Mouse (Mus musculus) neural tube, embryonic 11.5 days (tissue): ENCODE data around the gene Snx29. TPM values are rescaled to one million over a fixed set of nuclear protein-coding genes. Genes with fewer than 3 reads are reported as not detected.

ENCODE experiments used
- ATAC-seq: fragments of 200-750 bp; cut with Nextera tagmentation; 2 replicates; pipeline ENCODE4 v1.8.0; 2017; ENCODE audit warnings: moderate number of reproducible peaks, mild to moderate bottlenecking, moderate TSS enrichment, moderate library complexity; ENCODE audit not compliant: insufficient read depth, low FRiP score, low TSS enrichment
- DNase-seq: peaks from one replicate; pipeline ENCODE4 v3.0.0-alpha.2; 2015; ENCODE audit warnings: low spot score
- H3K27ac ChIP-seq: fragments of 300-500 bp; sonication (generic); 2 replicates; pipeline ENCODE4 v1.5.1; 2014; ENCODE audit warnings: low read depth, mild to moderate bottlenecking, low read length
- H3K27me3 ChIP-seq: fragments of 300-500 bp; sonication (generic); 2 replicates; pipeline ENCODE4 v1.6.1; 2014; ENCODE audit warnings: mild to moderate bottlenecking, low read length, mixed read lengths; ENCODE audit not compliant: control insufficient read depth, insufficient read depth
- H3K36me3 ChIP-seq: fragments of 300-500 bp; sonication (generic); 2 replicates; pipeline ENCODE4 v1.6.1; 2014; ENCODE audit warnings: mild to moderate bottlenecking, low read length, moderate library complexity, mixed read lengths; ENCODE audit not compliant: control insufficient read depth, insufficient read depth
- H3K4me1 ChIP-seq: fragments of 300-500 bp; sonication (generic); 2 replicates; pipeline ENCODE4 v1.6.1; 2014; ENCODE audit warnings: low read length, mixed read lengths; ENCODE audit not compliant: control insufficient read depth, insufficient read depth
- H3K4me2 ChIP-seq: fragments of 300-500 bp; sonication (generic); 2 replicates; pipeline ENCODE4 v1.6.1; 2014; ENCODE audit warnings: low read depth, mild to moderate bottlenecking, moderate library complexity
- H3K4me3 ChIP-seq: fragments of 300-500 bp; sonication (generic); 2 replicates; pipeline ENCODE4 v1.5.1; 2014; ENCODE audit warnings: low read depth, low read length
- H3K9ac ChIP-seq: fragments of 300-500 bp; sonication (generic); 2 replicates; pipeline ENCODE4 v1.6.1; 2014; ENCODE audit warnings: mild to moderate bottlenecking, low read length
- H3K9me3 ChIP-seq: fragments of 300-500 bp; sonication (generic); 2 replicates; pipeline ENCODE4 v1.6.1; 2016; ENCODE audit warnings: low read length; ENCODE audit not compliant: control insufficient read depth
- WGBS: fragments of 180-500 bp; shearing (Covaris S2); extraction: QIAGEN DNeasy Blood & Tissue Kit; methylation state at CpG from one replicate; pipeline ENCODE4 v1.1.7; 2014; 5-methylcytosine and 5-hydroxymethylcytosine counted together
- polyA plus RNA-seq: library from polyadenylated mRNA; unstranded; fragments of >200 nt; fragmentation: Nextera tagmentation; extraction: Ambion mirVana; gene quantifications from 2 replicates; pipeline ENCODE4 v1.2.1, GENCODE M21; 2014

Snx29 gene
- polyA plus RNA-seq, 1 experiment from 2014 or later = 10.6 TPM

DNA sequence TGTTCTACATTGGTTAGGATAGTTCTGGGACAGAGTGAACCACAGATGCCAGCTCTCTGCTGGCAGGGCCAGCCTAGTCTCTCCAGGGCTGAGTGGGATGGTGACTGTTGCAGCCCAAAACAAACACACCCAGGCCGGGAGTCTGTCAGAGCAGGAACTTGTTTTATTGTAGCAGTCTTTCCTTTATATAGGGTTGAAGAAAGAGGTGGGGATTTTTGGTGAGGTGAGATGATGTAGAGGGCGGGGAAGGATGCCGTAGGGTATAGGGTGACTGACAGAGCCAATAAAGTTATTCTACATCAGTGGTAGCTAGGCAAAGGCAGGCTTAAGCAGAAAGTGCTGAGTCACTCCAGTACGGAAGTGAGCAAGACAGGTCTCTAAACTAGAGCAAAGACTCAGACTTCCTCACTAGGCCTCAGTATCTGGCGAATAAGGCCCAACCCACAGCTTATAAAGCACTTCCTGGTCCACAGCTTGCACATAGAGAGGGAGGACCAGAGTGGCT lies 133.5 kb downstream of the Snx29 start:
- Histone ChIP-seq H3K9me3 (no peaks in the 10 kb centered on the region), H3K27ac (no peak overlapping the region), H3K27me3 (no peaks in the 10 kb centered on the region), H3K4me2 (no peak overlapping the region), H3K4me3 (no peak overlapping the region), H3K9ac (no peak overlapping the region), H3K4me1 (no peaks in the 10 kb centered on the region), H3K36me3 (no peaks in the 10 kb centered on the region; the same call in 1 of the 2 replicates)
- WGBS = 80% methylated on average over 5 of the region's 5 CpGs
- DNase-seq = no peak
- ATAC-seq = no peak

GRCm38 (mm10) chr16:11457136-11457535 lies 134.4 kb downstream of the Snx29 start:
- Histone ChIP-seq H3K9me3 (no peaks in the 10 kb centered on the region), H3K36me3 (no peaks in the 10 kb centered on the region; the same call in 1 of the 2 replicates), H3K27me3 (no peaks in the 10 kb centered on the region), H3K27ac (no peak overlapping the region), H3K4me1 (no peaks in the 10 kb centered on the region), H3K9ac (no peak overlapping the region), H3K4me2 (no peak overlapping the region), H3K4me3 (no peak overlapping the region)
- DNase-seq = no peak
- no peak for ATAC-seq
- WGBS = 88% methylated on average over 5 of the region's 5 CpGs

DNA sequence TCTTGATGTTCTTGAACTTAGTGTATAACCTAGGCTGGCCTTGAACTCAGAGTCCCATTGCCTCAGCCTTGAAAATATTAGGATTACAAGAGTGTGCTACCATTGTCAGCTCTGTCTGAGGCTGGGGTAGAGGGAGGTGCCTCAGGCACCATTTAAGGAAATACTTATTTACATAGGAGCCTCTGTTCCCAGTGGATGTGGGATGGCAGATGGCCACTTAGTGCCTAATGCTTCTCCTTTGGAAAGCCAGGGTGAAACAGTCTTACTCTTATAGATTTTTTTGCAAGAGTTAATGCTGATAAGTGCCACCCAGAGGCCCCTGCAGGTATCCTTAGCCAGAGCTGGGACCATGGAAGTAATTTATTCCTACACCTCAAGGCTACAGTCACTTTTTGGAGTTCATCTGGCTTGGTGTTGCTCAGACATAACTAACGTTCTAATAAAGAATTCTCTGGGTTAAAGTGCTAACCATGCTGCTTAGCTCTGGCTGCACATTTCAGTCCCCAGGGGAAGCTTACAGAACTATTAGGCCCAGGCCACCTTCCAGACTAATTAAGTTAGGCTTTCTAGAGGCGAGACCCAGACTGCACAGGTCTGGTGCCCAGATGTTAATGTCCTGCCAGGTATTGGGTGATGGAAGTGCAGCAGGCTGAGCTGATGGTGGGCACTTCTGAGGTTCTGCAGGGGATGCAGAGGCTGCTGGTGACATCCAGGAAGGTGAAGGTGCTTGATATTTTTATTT lies 135.1 kb downstream of the Snx29 start:
- Histone ChIP-seq H3K4me3 (no peak overlapping the region), H3K27ac (no peak overlapping the region), H3K9me3 (no peaks in the 10 kb centered on the region), H3K36me3 (no peaks in the 10 kb centered on the region; the same call in 1 of the 2 replicates), H3K9ac (no peak overlapping the region), H3K27me3 (no peaks in the 10 kb centered on the region), H3K4me2 (no peak overlapping the region), H3K4me1 (no peaks in the 10 kb centered on the region)
- no peak for ATAC-seq
- no peak for DNase-seq
- 58% methylated on average over 2 of the region's 2 CpGs for WGBS

DNA sequence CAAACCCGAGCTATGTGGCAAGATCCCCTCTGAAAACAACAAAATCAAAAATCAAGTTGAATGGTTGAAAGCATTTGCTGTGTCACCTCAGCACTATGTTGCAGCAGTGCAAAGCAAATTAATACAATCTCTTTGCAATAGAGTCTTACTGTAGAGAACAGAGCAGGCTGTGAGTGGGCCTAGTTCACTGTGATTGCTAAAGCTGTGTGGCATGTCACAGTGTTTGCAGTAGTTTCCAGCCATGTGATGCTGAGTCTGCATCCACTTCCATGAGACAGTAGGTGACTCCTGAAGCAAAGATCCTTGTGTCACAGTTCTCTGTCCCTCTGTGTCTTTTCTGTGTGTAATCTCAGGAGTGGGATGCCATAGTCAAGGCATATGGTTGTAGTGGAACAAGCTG lies 137.5 kb downstream of the Snx29 start:
- no peaks in the 10 kb centered on the region for H3K9me3 ChIP-seq
- no peak for ATAC-seq
- no peaks in the 10 kb centered on the region for H3K36me3 ChIP-seq
- H3K4me3 ChIP-seq = no peak overlapping the region
- no peaks in the 10 kb centered on the region for H3K27me3 ChIP-seq
- 94% methylated on average over 1 of the region's 1 CpGs for WGBS
- no peak overlapping the region for H3K4me2 ChIP-seq
- H3K27ac ChIP-seq = no peak overlapping the region
- H3K9ac ChIP-seq = no peak overlapping the region
- DNase-seq = no peak
- H3K4me1 ChIP-seq = no peaks in the 10 kb centered on the region

GRCm38 (mm10) chr16:11461612-11462011 lies 138.9 kb downstream of the Snx29 start:
- Histone ChIP-seq H3K4me1 (no peaks in the 10 kb centered on the region), H3K9ac (no peak overlapping the region), H3K27ac (no peak overlapping the region), H3K4me2 (no peak overlapping the region), H3K4me3 (no peak overlapping the region), H3K9me3 (no peaks in the 10 kb centered on the region), H3K27me3 (no peaks in the 10 kb centered on the region), H3K36me3 (no peaks in the 10 kb centered on the region)
- 83% methylated on average over 7 of the region's 7 CpGs for WGBS
- ATAC-seq (no peak), DNase-seq (no peak)

DNA sequence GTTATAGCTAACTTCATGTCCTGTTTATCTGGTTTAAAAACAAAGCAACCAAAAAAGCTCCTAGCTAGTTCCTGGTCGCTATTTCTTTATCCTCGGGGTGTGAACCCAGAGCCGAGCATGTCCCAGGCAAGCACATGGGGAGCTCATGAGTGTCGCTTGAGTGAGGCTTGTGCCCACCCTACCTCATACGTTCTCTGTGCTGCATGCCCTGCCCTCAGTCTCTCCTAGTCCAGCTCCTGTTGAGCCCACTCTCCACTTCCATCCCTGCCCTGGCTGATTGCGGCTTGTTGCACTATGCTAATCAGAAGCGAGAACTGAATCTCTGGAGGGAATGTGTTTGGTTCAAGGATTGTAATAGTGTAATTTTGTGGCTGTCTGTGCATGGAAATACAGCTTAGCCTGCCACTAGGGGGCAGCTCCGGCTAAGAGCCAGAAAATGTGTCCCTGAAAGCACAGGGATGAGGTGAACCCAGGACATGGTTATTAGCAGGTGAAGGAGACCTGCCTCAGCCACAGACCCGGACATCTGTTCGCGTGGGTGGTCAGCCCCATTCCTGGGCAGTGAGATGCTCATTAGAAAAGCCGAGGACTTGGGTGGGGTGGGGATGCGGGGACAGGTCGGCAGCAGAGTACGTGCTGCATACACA lies 145.9 kb downstream of the Snx29 start:
- no peak overlapping the region for H3K27ac ChIP-seq
- no peaks in the 10 kb centered on the region for H3K9me3 ChIP-seq
- H3K4me1 ChIP-seq = no peaks in the 10 kb centered on the region
- H3K4me2 ChIP-seq = no peak overlapping the region
- no peak overlapping the region for H3K4me3 ChIP-seq
- H3K27me3 ChIP-seq = no peaks in the 10 kb centered on the region
- WGBS = 60% methylated on average over 15 of the region's 15 CpGs
- peak; percentile 68 for DNase-seq
- H3K9ac ChIP-seq = no peak overlapping the region
- peak; percentile 50 for ATAC-seq
- no peaks in the 10 kb centered on the region for H3K36me3 ChIP-seq

DNA sequence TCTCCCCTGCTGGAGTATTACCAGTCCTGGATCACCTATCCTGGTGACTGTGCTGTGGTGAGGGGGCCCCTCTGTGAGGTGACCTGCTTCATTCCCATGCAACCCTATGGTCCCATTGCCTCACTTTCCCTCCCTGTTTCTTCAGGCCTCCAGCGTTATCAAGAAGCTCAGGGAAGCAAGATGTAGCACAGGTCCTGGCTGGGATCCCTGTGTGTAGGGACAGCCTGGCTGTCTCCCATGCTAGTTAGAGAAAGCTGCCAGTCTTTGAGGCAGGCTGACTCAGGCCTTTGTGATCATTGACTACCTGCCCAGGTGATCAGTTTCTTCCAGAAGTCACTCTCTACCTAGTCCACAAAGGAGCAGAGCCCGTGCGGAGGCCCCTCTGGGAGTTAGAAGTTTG lies 146.8 kb downstream of the Snx29 start:
- H3K4me2 ChIP-seq = no peak overlapping the region
- no peaks in the 10 kb centered on the region for H3K4me1 ChIP-seq
- DNase-seq (no peak), ATAC-seq (no peak)
- H3K4me3 ChIP-seq = no peak overlapping the region
- no peaks in the 10 kb centered on the region for H3K9me3 ChIP-seq
- WGBS = 71% methylated on average over 3 of the region's 3 CpGs
- no peak overlapping the region for H3K27ac ChIP-seq
- no peaks in the 10 kb centered on the region for H3K36me3 ChIP-seq
- H3K27me3 ChIP-seq = no peaks in the 10 kb centered on the region
- no peak overlapping the region for H3K9ac ChIP-seq

- no peak overlapping the region for H3K27ac ChIP-seq
- no peak overlapping the region for H3K4me3 ChIP-seq
- WGBS = 83% methylated on average over 2 of the region's 2 CpGs
- H3K9ac ChIP-seq = no peak overlapping the region
- no peaks in the 10 kb centered on the region for H3K4me1 ChIP-seq
- ATAC-seq = no peak
- no peaks in the 10 kb centered on the region for H3K27me3 ChIP-seq
- no peaks in the 10 kb centered on the region for H3K36me3 ChIP-seq
- H3K4me2 ChIP-seq = no peak overlapping the region
- no peaks in the 10 kb centered on the region for H3K9me3 ChIP-seq
- no peak for DNase-seq
These were observed 148.5 kb downstream of the Snx29 start for GRCm38 (mm10) chr16:11471246-11471645.

- no peaks in the 10 kb centered on the region for H3K4me1 ChIP-seq
- 74% methylated on average over 4 of the region's 4 CpGs for WGBS
- no peak overlapping the region for H3K4me2 ChIP-seq
- H3K27me3 ChIP-seq = no peaks in the 10 kb centered on the region
- ATAC-seq = no peak
- no peaks in the 10 kb centered on the region for H3K36me3 ChIP-seq
- no peak for DNase-seq
- no peaks in the 10 kb centered on the region for H3K9me3 ChIP-seq
- no peak overlapping the region for H3K27ac ChIP-seq
- no peak overlapping the region for H3K4me3 ChIP-seq
- H3K9ac ChIP-seq = no peak overlapping the region
These were observed 150.1 kb downstream of the Snx29 start for GRCm38 (mm10) chr16:11472852-11473251.
